Mouse (Mus musculus): ENCODE results near the gene Nepn.

DNA sequence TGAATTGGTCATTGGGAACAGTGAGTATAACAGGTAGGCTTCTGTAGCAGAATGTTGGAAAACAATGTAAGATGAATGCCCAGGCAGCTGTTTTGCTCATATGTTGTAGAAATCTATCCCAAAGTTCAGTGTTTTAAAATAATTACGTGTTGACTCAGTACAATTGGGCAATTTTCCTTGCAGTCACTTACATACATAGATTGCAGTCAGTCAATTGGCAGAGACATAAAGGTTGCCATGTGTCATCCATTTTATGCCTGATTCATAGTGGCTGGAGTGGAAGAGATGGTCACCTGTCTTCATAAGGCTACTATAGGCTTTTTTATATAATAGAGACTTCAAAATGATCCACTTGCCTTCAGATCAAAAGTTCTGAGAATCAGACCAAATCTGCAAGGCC, 31.8 kb downstream of the Nepn start:
- TF ChIP-seq POLR2A (IDR thresholded peaks at IDR 0.05; ENCODE audit: insufficient read depth, low read length) = no peak
- no peak for TF ChIP-seq CTCF (IDR thresholded peaks at IDR 0.05; ENCODE audit: low read depth, low read length)

Measured in ES-Bruce4 (cell line).